Mouse (Mus musculus): ENCODE measurements around the gene Pla2g2d. TPM values are rescaled to one million over a fixed set of nuclear protein-coding genes. Genes with fewer than 3 reads are reported as not detected.

Gene Pla2g2d
- polyA plus RNA-seq, 1 experiment from 2014 or later = 0.22 TPM

- H3K9me3 ChIP-seq = no peaks in the 10 kb centered on the region
- no peak for ATAC-seq (ENCODE audit: insufficient number of reproducible peaks, insufficient read depth, low FRiP score, low TSS enrichment, low read depth)
- no peak overlapping the region for H3K4me2 ChIP-seq
- 75% methylated on average over 6 of the region's 6 CpGs for WGBS
- H3K27ac ChIP-seq = no peak overlapping the region
- no peak overlapping the region for H3K4me3 ChIP-seq
- no peaks in the 10 kb centered on the region for H3K27me3 ChIP-seq
- H3K36me3 ChIP-seq = no peaks in the 10 kb centered on the region
- H3K9ac ChIP-seq = no peak overlapping the region
- peaks cover 6% of the 10 kb centered on the region; the same call in 1 of the 2 replicates for H3K4me1 ChIP-seq
Measured at GRCm38 (mm10) chr4:138782098-138782497, 6.6 kb downstream of the Pla2g2d start.

DNA sequence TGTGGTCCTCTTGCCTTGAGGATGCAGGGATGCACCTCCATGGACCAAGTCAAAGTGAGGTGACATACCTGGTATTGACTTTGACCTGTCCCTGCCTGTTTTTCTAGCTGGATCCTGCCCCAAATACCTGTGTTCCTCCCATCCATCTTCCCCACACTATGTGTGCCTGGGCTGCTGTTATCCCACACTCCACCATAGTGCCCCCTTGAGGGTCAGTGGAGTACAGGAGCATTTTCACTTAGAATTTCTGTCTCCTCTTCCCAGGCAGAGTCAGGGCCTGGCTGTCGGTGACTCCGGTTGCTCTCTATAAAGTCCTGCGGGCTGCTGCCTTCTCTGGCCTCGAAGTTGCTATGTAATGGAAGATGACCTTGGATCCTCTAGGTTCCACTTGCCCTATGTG lies 10.2 kb downstream of the Pla2g2d start:
- H3K9ac ChIP-seq = no peak overlapping the region
- ATAC-seq (ENCODE audit: insufficient number of reproducible peaks, insufficient read depth, low FRiP score, low TSS enrichment, low read depth) = no peak
- H3K4me1 ChIP-seq = no peaks in the 10 kb centered on the region
- no peaks in the 10 kb centered on the region for H3K36me3 ChIP-seq
- H3K27ac ChIP-seq = no peak overlapping the region
- no peaks in the 10 kb centered on the region for H3K27me3 ChIP-seq
- no peak overlapping the region for H3K4me3 ChIP-seq
- no peaks in the 10 kb centered on the region for H3K9me3 ChIP-seq
- WGBS = 60% methylated on average over 4 of the region's 4 CpGs
- no peak overlapping the region for H3K4me2 ChIP-seq

DNA sequence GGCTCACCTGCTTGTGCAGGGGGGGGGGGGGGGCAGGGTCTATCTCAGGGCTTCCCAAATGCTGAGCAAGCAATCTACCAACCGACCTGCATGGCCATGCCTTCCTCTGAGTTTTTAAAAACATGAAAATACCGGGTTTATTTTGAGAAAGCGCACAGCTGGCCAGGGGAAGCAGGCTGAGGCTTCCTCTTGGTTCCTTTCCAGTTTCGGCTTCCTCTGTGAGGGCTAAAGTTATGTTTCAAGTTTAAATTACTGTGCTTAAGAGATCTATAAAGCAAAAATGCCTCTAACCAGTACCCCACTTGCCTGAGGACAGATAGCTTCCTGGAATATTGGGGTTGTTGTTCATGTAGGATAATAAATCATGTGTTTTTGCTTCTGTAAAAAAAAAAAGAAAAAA lies 10.6 kb downstream of the Pla2g2d start:
- 63% methylated on average over 4 of the region's 4 CpGs for WGBS
- ATAC-seq (ENCODE audit: insufficient number of reproducible peaks, insufficient read depth, low FRiP score, low TSS enrichment, low read depth) = no peak
- no peak overlapping the region for H3K4me2 ChIP-seq
- H3K27ac ChIP-seq = no peak overlapping the region
- no peaks in the 10 kb centered on the region for H3K27me3 ChIP-seq
- no peaks in the 10 kb centered on the region for H3K9me3 ChIP-seq
- H3K4me1 ChIP-seq = no peaks in the 10 kb centered on the region
- H3K36me3 ChIP-seq = no peaks in the 10 kb centered on the region
- H3K4me3 ChIP-seq = no peak overlapping the region
- no peak overlapping the region for H3K9ac ChIP-seq

DNA sequence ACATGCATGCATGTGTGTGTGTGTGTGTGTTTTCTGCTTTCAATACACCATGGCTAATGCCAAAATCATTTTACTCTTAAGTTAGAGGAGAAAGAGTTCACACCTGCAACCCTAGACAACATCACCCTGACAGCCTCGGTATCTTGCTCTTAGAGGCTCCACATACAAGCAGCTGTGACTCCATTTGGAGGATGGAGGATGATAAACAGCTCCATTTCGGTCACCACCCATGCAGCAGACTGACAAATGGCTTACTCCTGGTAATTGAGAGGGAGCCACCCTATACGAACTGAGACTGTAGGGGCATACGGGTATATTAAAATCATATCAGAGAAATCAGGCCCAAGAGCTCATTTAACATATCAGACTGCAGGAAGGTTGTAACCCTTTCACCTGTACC lies 12.8 kb downstream of the Pla2g2d start:
- WGBS = 75% methylated on average over 4 of the region's 4 CpGs

GRCm38 (mm10) chr4:138791452-138791851 lies 15.9 kb downstream of the Pla2g2d start:
- H3K4me1 ChIP-seq = peaks cover 8% of the 10 kb centered on the region; the same call in 1 of the 2 replicates
- no peak overlapping the region for H3K4me2 ChIP-seq
- H3K27me3 ChIP-seq = no peaks in the 10 kb centered on the region
- no peak overlapping the region for H3K4me3 ChIP-seq
- no peak overlapping the region for H3K9ac ChIP-seq
- no peaks in the 10 kb centered on the region for H3K36me3 ChIP-seq
- WGBS = 64% methylated on average over 6 of the region's 6 CpGs
- H3K9me3 ChIP-seq = no peaks in the 10 kb centered on the region
- H3K27ac ChIP-seq = no peak overlapping the region
- ATAC-seq (ENCODE audit: insufficient number of reproducible peaks, insufficient read depth, low FRiP score, low TSS enrichment, low read depth) = no peak

More for the DNA sequence above, 12.8 kb downstream of the Pla2g2d start:
- no peaks in the 10 kb centered on the region for H3K36me3 ChIP-seq
- no peak overlapping the region for H3K27ac ChIP-seq
- no peaks in the 10 kb centered on the region for H3K27me3 ChIP-seq
- H3K4me3 ChIP-seq = no peak overlapping the region
- H3K4me1 ChIP-seq = peaks cover 6% of the 10 kb centered on the region; the same call in 1 of the 2 replicates
- H3K9me3 ChIP-seq = no peaks in the 10 kb centered on the region
- no peak overlapping the region for H3K9ac ChIP-seq
- no peak overlapping the region for H3K4me2 ChIP-seq
- ATAC-seq (ENCODE audit: insufficient number of reproducible peaks, insufficient read depth, low FRiP score, low TSS enrichment, low read depth) = no peak

- no peak overlapping the region for H3K4me2 ChIP-seq
- H3K9me3 ChIP-seq = no peaks in the 10 kb centered on the region
- H3K27ac ChIP-seq = peak overlapping the region; percentile 68; the same call in 1 of the 2 replicates
- no peak overlapping the region for H3K4me3 ChIP-seq
- H3K4me1 ChIP-seq = peaks cover 18% of the 10 kb centered on the region; the same call in 1 of the 2 replicates
- 49% methylated on average over 9 of the region's 9 CpGs for WGBS
- H3K9ac ChIP-seq = no peak overlapping the region
- H3K27me3 ChIP-seq = no peaks in the 10 kb centered on the region
- no peak for ATAC-seq (ENCODE audit: insufficient number of reproducible peaks, insufficient read depth, low FRiP score, low TSS enrichment, low read depth)
- no peaks in the 10 kb centered on the region for H3K36me3 ChIP-seq
Measured at GRCm38 (mm10) chr4:138792599-138792998, 17.1 kb downstream of the Pla2g2d start.

- Histone ChIP-seq H3K4me1 (peaks cover 18% of the 10 kb centered on the region; the same call in 1 of the 2 replicates), H3K27me3 (no peaks in the 10 kb centered on the region), H3K36me3 (no peaks in the 10 kb centered on the region), H3K9me3 (no peaks in the 10 kb centered on the region), H3K4me2 (no peak overlapping the region), H3K4me3 (no peak overlapping the region), H3K9ac (no peak overlapping the region), H3K27ac (peak overlapping the region; percentile 49; the same call in 1 of the 2 replicates)
- WGBS = 50% methylated on average over 2 of the region's 2 CpGs
- ATAC-seq (ENCODE audit: insufficient number of reproducible peaks, insufficient read depth, low FRiP score, low TSS enrichment, low read depth) = peak; percentile 33; the same call in 1 of the 2 replicates
Measured at GRCm38 (mm10) chr4:138793276-138793675, 17.7 kb downstream of the Pla2g2d start.

DNA sequence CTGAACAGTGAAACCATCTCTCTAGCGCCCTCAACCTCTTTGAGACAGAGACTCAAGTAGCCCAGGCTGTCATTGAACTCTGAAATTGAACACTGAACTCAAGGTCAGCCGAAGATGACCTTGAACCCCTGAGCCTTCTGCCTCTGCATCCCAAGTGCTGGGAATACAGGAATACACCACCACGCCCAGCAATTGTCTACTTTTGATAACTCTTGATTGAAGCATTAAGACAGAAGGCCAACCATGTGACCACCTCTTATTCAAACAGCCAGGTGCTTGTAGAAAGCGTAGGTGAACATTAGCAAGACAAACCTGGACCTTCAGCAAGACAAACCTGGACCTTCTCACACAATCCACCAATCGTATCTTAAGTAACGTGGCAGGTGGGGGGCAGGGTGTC lies 18.8 kb downstream of the Pla2g2d start:
- no peak for ATAC-seq (ENCODE audit: insufficient number of reproducible peaks, insufficient read depth, low FRiP score, low TSS enrichment, low read depth)
- no peaks in the 10 kb centered on the region for H3K27me3 ChIP-seq
- no peak overlapping the region for H3K4me3 ChIP-seq
- peaks cover 18% of the 10 kb centered on the region; the same call in 1 of the 2 replicates for H3K4me1 ChIP-seq
- H3K9ac ChIP-seq = no peak overlapping the region
- H3K4me2 ChIP-seq = no peak overlapping the region
- 88% methylated on average over 6 of the region's 6 CpGs for WGBS
- no peaks in the 10 kb centered on the region for H3K36me3 ChIP-seq
- H3K27ac ChIP-seq = no peak overlapping the region
- no peaks in the 10 kb centered on the region for H3K9me3 ChIP-seq

DNA sequence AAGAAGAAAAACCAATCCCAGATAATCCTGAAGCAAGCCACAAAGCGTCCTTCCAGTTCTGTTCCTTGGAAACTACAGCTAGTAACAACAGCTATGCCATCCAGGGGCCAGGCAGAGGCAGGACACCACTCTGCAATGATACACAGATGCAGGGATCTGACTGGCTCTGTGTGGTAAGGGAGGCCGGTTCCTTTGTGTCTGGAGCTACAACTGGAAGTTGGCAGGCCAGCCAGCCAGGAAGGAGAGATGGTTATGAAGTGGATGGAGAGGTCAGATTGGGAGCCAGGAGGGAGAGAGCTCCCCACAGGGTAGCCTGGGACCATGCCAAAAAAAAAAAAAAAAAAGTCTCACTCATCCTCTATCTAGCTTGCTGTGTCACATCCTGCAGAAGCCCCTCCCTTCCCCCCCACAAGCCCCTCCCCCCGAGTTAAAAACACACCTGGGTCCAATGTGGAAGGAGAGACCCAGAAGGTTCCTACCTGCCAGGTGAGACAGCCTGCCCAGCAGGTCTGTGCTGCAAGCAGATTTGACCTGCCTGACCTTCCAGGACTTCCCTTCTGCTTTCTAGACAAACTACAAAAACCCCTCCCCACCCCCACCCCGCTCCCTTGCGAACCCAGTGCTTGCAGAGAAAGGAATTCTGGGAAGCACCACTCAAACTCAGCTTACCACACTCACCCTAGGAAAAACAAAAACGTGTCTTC lies 21.1 kb downstream of the Pla2g2d start:
- no peak for ATAC-seq (ENCODE audit: insufficient number of reproducible peaks, insufficient read depth, low FRiP score, low TSS enrichment, low read depth)
- H3K9me3 ChIP-seq = no peaks in the 10 kb centered on the region
- no peak overlapping the region for H3K4me2 ChIP-seq
- peaks cover 18% of the 10 kb centered on the region; the same call in 1 of the 2 replicates for H3K4me1 ChIP-seq
- no peaks in the 10 kb centered on the region for H3K27me3 ChIP-seq
- WGBS = 47% methylated on average over 6 of the region's 6 CpGs
- no peak overlapping the region for H3K4me3 ChIP-seq
- H3K27ac ChIP-seq = no peak overlapping the region
- no peak overlapping the region for H3K9ac ChIP-seq
- no peaks in the 10 kb centered on the region for H3K36me3 ChIP-seq

DNA sequence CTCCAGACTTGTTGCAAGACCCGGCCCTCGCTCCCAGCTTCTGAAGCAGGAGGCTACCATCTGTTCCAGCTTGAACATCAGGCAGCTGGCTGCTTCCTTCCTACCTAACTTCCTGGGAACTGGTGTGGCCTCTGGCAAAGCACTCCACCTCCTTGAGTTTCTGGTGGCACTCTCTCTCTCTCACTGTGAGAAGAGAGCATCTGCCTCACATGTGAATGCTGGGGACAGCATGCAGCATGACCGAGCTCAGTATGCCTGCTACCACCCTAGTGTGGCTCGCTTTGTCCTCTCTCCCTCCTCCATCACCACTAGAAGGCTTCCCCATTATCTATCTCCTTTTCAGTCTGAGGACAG lies 21.7 kb downstream of the Pla2g2d start:
- Histone ChIP-seq H3K27me3 (no peaks in the 10 kb centered on the region), H3K4me3 (no peak overlapping the region), H3K9me3 (no peaks in the 10 kb centered on the region), H3K9ac (no peak overlapping the region), H3K27ac (no peak overlapping the region), H3K4me1 (peaks cover 14% of the 10 kb centered on the region; the same call in 1 of the 2 replicates), H3K36me3 (no peaks in the 10 kb centered on the region), H3K4me2 (no peak overlapping the region)
- no peak for ATAC-seq (ENCODE audit: insufficient number of reproducible peaks, insufficient read depth, low FRiP score, low TSS enrichment, low read depth)
- 53% methylated on average over 4 of the region's 4 CpGs for WGBS

GRCm38 (mm10) chr4:138800134-138800744 lies 24.7 kb downstream of the Pla2g2d start:
- Histone ChIP-seq H3K27me3 (no peaks in the 10 kb centered on the region), H3K36me3 (no peaks in the 10 kb centered on the region), H3K9ac (no peak overlapping the region), H3K4me1 (peaks cover 12% of the 10 kb centered on the region; the same call in 1 of the 2 replicates), H3K4me2 (no peak overlapping the region), H3K9me3 (no peaks in the 10 kb centered on the region), H3K27ac (no peak overlapping the region), H3K4me3 (no peak overlapping the region)
- ATAC-seq (ENCODE audit: insufficient number of reproducible peaks, insufficient read depth, low FRiP score, low TSS enrichment, low read depth) = no peak
- 57% methylated on average over 12 of the region's 12 CpGs for whole genome bisulfite sequencing

- no peak overlapping the region for H3K27ac ChIP-seq
- H3K4me3 ChIP-seq = no peak overlapping the region
- no peaks in the 10 kb centered on the region for H3K9me3 ChIP-seq
- H3K4me2 ChIP-seq = no peak overlapping the region
- peaks cover 9% of the 10 kb centered on the region; the same call in 1 of the 2 replicates for H3K4me1 ChIP-seq
- H3K9ac ChIP-seq = no peak overlapping the region
- no peaks in the 10 kb centered on the region for H3K36me3 ChIP-seq
- WGBS = 83% methylated on average over 4 of the region's 4 CpGs
- H3K27me3 ChIP-seq = no peaks in the 10 kb centered on the region
- ATAC-seq (ENCODE audit: insufficient number of reproducible peaks, insufficient read depth, low FRiP score, low TSS enrichment, low read depth) = no peak
Measured at GRCm38 (mm10) chr4:138801631-138802030, 26.1 kb downstream of the Pla2g2d start.
